Mouse (Mus musculus): ENCODE measurements around the gene Amh. TPM values are rescaled to one million over a fixed set of nuclear protein-coding genes. Genes with fewer than 3 reads are reported as not detected.
"Not testable (repeated sequence)": the region's sequence is repeated elsewhere in the genome, so short reads cannot be mapped to it uniquely, and the experiment has no call there.

The Amh gene
- polyA plus RNA-seq, 1 experiment from 2014 or later: not detected

DNA sequence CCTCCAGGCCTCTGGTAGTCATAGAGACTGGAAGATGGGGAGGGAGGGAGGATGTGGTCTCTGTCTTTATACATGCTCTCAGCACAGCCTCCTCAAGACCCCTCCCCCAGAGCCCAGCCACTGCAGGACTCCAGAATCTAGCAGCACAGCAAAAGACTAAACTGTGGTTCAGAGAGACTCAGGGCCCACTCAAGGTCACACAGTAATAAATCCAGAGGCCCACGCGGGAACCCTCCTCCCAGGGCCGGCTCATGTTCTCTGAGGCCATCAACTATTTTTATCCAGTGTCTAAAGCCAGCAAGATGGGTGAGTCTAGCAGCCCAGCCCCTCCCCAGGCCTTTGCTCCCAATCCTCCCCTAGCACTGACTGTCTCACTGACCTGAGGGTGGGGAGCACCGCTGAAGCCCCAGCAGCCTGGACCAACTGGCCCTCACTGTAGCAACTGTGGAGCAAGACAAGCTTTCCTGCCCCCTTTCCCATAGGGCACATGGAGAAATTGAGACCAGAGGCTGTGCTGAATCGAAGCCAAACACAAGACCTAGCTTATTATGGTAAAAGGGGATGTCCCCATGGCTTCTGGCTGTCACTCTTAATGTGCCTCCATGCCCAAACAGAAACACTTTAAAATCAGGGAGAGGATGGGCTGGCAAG, 7.5 kb downstream of the Amh start:
- Histone ChIP-seq H3K4me3 (replicated peaks) (no peak overlapping the region), H3K27me3 (peaks cover 38% of the 10 kb centered on the region), H3K36me3 (no peaks in the 10 kb centered on the region), H3K27ac (no peak overlapping the region), H3K4me2 (replicated peaks) (no peak overlapping the region), H3K4me1 (replicated peaks) (peaks cover 25% of the 10 kb centered on the region), H3K9ac (replicated peaks) (no peak overlapping the region), H3K9me3 (no peaks in the 10 kb centered on the region)
- ATAC-seq: no peak
- 72% methylated on average over 5 of the region's 5 CpGs for WGBS

DNA sequence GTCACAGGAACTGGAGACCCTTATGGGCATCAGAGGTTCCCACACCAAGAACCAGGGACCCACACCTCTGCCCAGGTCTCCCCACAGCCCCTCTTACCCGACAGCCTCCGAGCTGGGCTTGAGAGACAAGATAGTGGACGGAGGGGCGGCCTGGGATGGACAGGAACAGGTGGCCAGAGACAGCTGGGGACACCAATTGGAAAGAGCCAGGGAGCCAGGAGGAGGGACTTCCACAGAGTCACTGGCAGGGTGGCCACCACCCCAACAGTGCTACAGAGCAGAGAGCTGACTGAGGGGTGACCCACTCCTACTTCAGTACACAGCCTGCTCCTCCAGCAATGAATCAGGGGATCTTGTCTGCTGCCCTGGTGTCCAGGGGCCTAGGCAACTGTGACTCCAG, 8.3 kb downstream of the Amh start, which contains the start of gene Jsrp1:
Gene Jsrp1 (minus strand): TSS at position 133 of the 400 bp plus-strand sequence.
- no peak for ATAC-seq
- WGBS: 78% methylated on average over 4 of the region's 4 CpGs
- Histone ChIP-seq H3K4me1 (replicated peaks) (peaks cover 17% of the 10 kb centered on the region), H3K27me3 (peaks cover 34% of the 10 kb centered on the region), H3K4me3 (replicated peaks) (no peak within 1 kb of the TSS), H3K36me3 (no peaks in the 10 kb centered on the region), H3K9me3 (no peaks in the 10 kb centered on the region), H3K4me2 (replicated peaks) (no peak within 1 kb of the TSS), H3K27ac (no peak within 1 kb of the TSS), H3K9ac (replicated peaks) (no peak within 1 kb of the TSS)

DNA sequence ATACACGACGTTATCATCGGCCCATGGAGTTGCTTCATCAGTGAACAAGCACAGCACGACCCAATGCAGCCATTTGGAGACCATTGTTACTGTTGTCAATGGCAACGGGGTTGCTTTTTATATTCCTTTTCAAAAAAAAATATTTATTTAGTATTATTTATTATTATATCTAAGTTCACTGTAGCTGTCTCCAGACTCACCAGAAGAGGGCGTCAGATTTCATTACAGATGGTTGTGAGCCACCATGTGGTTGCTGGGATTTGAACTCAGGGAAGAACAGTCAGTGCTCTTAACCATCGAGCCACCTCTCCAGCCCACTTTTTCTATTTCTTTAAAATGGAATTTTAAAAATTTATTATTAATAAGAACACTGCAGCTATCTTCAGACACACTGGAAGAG, 9.8 kb downstream of the Amh start:
- peaks cover 20% of the 10 kb centered on the region for H3K27me3 ChIP-seq
- H3K36me3 ChIP-seq: no peaks in the 10 kb centered on the region
- ATAC-seq: no peak
- no peaks in the 10 kb centered on the region for H3K9me3 ChIP-seq
- no peak overlapping the region for H3K27ac ChIP-seq
- H3K4me3 ChIP-seq (replicated peaks): no peak overlapping the region
- peaks cover 7% of the 10 kb centered on the region for H3K4me1 ChIP-seq (replicated peaks)
- H3K9ac ChIP-seq (replicated peaks): no peak overlapping the region
- WGBS: 72% methylated on average over 7 of the region's 7 CpGs
- no peak overlapping the region for H3K4me2 ChIP-seq (replicated peaks)

GRCm38 (mm10) chr10:80816303-80816702, 11.3 kb downstream of the Amh start:
- not testable (repeated sequence) for H3K4me3 ChIP-seq (replicated peaks); H3K4me1 ChIP-seq (replicated peaks); ATAC-seq; H3K27ac ChIP-seq; H3K36me3 ChIP-seq; H3K9ac ChIP-seq (replicated peaks); H3K4me2 ChIP-seq (replicated peaks); H3K27me3 ChIP-seq; H3K9me3 ChIP-seq
- WGBS: 87% methylated on average over 3 of the region's 3 CpGs

GRCm38 (mm10) chr10:80817164-80817563, 12.1 kb downstream of the Amh start:
- no peaks in the 10 kb centered on the region for H3K9me3 ChIP-seq
- no peak for ATAC-seq
- H3K4me3 ChIP-seq (replicated peaks): no peak overlapping the region
- no peak overlapping the region for H3K27ac ChIP-seq
- no peak overlapping the region for H3K4me2 ChIP-seq (replicated peaks)
- H3K4me1 ChIP-seq (replicated peaks): no peaks in the 10 kb centered on the region
- no peak overlapping the region for H3K9ac ChIP-seq (replicated peaks)
- H3K27me3 ChIP-seq: peaks cover 5% of the 10 kb centered on the region; the same call in 1 of the 2 replicates
- H3K36me3 ChIP-seq: no peaks in the 10 kb centered on the region
- 78% methylated on average over 2 of the region's 2 CpGs for WGBS

DNA sequence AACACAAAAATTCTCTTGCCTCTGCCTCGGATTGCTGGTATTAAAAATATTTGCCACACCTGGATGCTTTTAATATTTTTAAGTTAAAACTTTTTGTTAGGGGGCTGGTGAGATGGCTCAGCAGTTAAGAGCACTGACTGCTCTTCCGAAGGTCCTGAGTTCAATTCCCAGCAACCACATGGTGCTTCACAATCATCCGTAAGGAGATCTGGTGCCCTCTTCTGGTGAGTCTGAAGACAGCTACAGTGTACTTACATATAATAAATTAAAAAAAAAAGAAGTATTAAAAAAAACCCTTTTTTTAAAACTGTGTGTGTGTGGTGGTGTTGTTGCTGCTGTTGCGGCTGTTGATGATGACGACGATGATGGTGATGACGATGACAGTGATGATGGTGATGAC, 12.9 kb downstream of the Amh start:
- H3K9ac ChIP-seq (replicated peaks); H3K9me3 ChIP-seq; H3K4me1 ChIP-seq (replicated peaks); ATAC-seq; H3K27me3 ChIP-seq; H3K4me2 ChIP-seq (replicated peaks); H3K4me3 ChIP-seq (replicated peaks); H3K27ac ChIP-seq; H3K36me3 ChIP-seq: not testable (repeated sequence)
- WGBS: 81% methylated on average over 7 of the region's 7 CpGs

DNA sequence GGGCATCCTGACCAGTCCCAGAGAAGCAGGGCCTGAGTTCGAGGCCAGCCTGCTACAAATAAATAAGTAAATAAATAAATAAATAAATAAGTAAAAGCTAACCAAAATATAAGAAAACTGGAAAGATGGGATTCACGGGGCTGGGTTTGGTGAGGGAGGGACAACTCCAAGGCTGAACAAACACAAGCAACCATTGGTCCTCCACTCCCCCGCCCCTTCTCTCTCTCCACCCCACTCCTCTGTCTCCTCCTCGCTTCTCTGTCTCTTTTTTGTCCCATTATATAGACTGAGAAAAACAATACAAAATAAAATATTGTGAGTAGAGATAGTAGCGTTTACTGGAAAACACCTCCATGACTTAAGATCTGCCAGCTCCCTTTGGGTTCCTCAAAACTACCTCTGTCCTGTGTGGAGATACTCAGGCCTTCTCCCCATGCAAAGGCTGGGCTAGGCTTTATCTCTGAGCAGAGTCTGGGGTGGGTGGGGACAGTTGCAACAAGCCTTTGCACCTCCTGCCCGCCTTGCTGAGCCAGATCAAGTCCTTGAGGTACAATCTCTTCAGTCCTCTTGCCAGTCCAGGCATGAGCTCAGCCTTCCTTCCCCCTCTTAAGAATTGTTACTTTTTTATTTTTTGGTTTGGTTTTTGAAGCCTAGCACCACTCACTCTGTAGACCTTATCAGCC, 13.7 kb downstream of the Amh start:
- H3K9me3 ChIP-seq: no peaks in the 10 kb centered on the region
- no peak overlapping the region for H3K9ac ChIP-seq (replicated peaks)
- no peak overlapping the region for H3K27ac ChIP-seq
- H3K36me3 ChIP-seq: no peaks in the 10 kb centered on the region
- WGBS: 56% methylated on average over 6 of the region's 6 CpGs
- no peaks in the 10 kb centered on the region for H3K27me3 ChIP-seq
- H3K4me1 ChIP-seq (replicated peaks): no peaks in the 10 kb centered on the region
- no peak for ATAC-seq
- no peak overlapping the region for H3K4me2 ChIP-seq (replicated peaks)
- H3K4me3 ChIP-seq (replicated peaks): no peak overlapping the region

GRCm38 (mm10) chr10:80819406-80819805, 14.4 kb downstream of the Amh start:
- no peak overlapping the region for H3K4me2 ChIP-seq (replicated peaks)
- no peaks in the 10 kb centered on the region for H3K9me3 ChIP-seq
- H3K9ac ChIP-seq (replicated peaks): no peak overlapping the region
- H3K27me3 ChIP-seq: no peaks in the 10 kb centered on the region
- no peak overlapping the region for H3K27ac ChIP-seq
- no peaks in the 10 kb centered on the region for H3K4me1 ChIP-seq (replicated peaks)
- WGBS: 53% methylated on average over 3 of the region's 3 CpGs
- no peak overlapping the region for H3K4me3 ChIP-seq (replicated peaks)
- no peaks in the 10 kb centered on the region for H3K36me3 ChIP-seq
- no peak for ATAC-seq

GRCm38 (mm10) chr10:80821991-80822390, 16.9 kb downstream of the Amh start:
- no peak overlapping the region for H3K27ac ChIP-seq
- H3K9me3 ChIP-seq: no peaks in the 10 kb centered on the region
- H3K27me3 ChIP-seq: no peaks in the 10 kb centered on the region
- H3K9ac ChIP-seq (replicated peaks): no peak overlapping the region
- 46% methylated on average over 2 of the region's 2 CpGs for WGBS
- H3K4me2 ChIP-seq (replicated peaks): no peak overlapping the region
- ATAC-seq: no peak
- H3K36me3 ChIP-seq: no peaks in the 10 kb centered on the region
- no peak overlapping the region for H3K4me3 ChIP-seq (replicated peaks)
- no peaks in the 10 kb centered on the region for H3K4me1 ChIP-seq (replicated peaks)

DNA sequence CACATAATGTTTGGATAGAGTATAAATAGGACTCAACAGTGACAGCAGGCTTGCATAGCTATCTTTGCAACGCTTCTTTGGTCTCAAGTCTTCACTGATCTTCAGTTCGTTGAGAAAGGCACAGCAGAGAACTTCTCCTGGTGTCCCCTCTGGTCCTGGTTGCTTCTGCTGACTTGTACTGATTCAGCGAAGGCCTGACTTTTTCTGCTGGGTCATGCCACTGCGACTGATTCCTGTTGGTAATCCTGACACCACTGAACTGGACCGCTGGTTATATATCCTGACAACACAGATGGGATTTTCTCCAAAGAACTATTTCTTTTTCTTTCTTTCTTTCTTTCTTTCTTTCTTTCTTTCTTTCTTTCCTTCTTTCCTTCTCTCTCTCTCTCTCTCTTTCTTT, 17.5 kb downstream of the Amh start:
- no peaks in the 10 kb centered on the region for H3K27me3 ChIP-seq
- H3K4me2 ChIP-seq (replicated peaks): no peak overlapping the region
- H3K36me3 ChIP-seq: no peaks in the 10 kb centered on the region
- H3K4me3 ChIP-seq (replicated peaks): no peak overlapping the region
- no peak overlapping the region for H3K27ac ChIP-seq
- 89% methylated on average over 5 of the region's 5 CpGs for WGBS
- H3K4me1 ChIP-seq (replicated peaks): peaks cover 2% of the 10 kb centered on the region
- no peak for ATAC-seq
- no peak overlapping the region for H3K9ac ChIP-seq (replicated peaks)
- H3K9me3 ChIP-seq: no peaks in the 10 kb centered on the region

- no peak overlapping the region for H3K4me3 ChIP-seq (replicated peaks)
- no peak for ATAC-seq
- H3K4me2 ChIP-seq (replicated peaks): no peak overlapping the region
- H3K27me3 ChIP-seq: no peaks in the 10 kb centered on the region
- 82% methylated on average over 1 of the region's 1 CpGs for WGBS
- H3K36me3 ChIP-seq: peaks cover under 1% of the 10 kb centered on the region; the same call in 1 of the 2 replicates
- no peak overlapping the region for H3K9ac ChIP-seq (replicated peaks)
- peaks cover 10% of the 10 kb centered on the region for H3K4me1 ChIP-seq (replicated peaks)
- H3K27ac ChIP-seq: no peak overlapping the region
- no peaks in the 10 kb centered on the region for H3K9me3 ChIP-seq
Measured at GRCm38 (mm10) chr10:80823316-80823715, 18.3 kb downstream of the Amh start.

DNA sequence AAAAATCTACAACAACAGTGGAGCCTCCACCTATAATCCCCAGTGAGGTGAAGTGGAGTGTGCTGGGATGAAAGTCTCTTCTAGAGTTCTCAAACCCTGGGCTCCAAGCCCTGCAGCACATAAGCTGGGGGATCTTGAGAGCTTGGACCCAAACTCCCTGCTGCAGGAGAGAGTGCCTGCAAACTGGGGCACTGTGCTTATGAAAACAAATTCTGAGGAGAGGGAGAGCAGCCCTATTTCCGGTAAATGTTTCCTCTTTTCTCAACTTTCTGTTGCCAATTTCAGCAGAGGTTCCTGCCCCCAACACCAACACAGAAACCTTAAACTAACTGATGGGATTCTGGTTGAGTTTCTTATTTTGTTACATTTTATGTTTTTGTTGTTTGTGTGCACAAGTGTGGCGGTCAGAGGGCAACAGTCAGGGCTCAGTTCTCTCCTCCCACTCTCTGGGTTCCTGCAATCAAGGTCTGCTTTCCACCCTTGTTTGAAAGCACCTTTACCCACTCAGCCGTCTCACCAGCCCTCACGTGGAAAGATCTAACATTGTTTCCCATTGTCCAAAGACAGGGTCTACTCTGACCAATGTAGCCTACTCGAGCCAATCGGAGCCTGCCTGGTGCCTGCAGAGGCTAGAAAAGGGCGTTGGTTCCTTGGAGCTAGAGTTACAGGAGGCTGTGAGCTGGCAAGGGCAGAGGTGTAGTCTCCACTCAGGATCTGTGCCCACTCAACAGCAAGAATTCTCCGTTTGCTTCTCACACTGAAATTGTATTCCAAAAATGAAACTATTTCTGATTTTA, 19.0 kb downstream of the Amh start:
- Histone ChIP-seq H3K4me1 (replicated peaks) (peaks cover 14% of the 10 kb centered on the region), H3K9ac (replicated peaks) (no peak overlapping the region), H3K9me3 (no peaks in the 10 kb centered on the region), H3K27ac (no peak overlapping the region), H3K27me3 (no peaks in the 10 kb centered on the region), H3K36me3 (peaks cover 5% of the 10 kb centered on the region), H3K4me2 (replicated peaks) (no peak overlapping the region), H3K4me3 (replicated peaks) (no peak overlapping the region)
- WGBS: 69% methylated on average over 8 of the region's 8 CpGs
- no peak for ATAC-seq
